Mouse (Mus musculus) liver, postnatal 0 days (tissue): Measurements from ENCODE around the gene 4930562C15Rik. TPM values are rescaled to one million over a fixed set of nuclear protein-coding genes. Genes with fewer than 3 reads are reported as not detected.
A peak's percentile ranks its signal among the peaks of the same experiment; 100 is the strongest.

ENCODE experiments used
- ATAC-seq: fragments of 200-750 bp; cut with Nextera tagmentation; 2 replicates; pipeline ENCODE4 v1.8.0; 2017; ENCODE audit warnings: mild to moderate bottlenecking, moderate library complexity
- DNase-seq: peaks from one replicate; pipeline ENCODE4 v3.0.0-alpha.2; 2016
- H3K27ac ChIP-seq: fragments of 300-500 bp; sonication (generic); 2 replicates; pipeline ENCODE4 v1.5.1; 2014; ENCODE audit warnings: antibody characterized with exemption, moderate library complexity, mild to moderate bottlenecking, low read depth
- H3K27me3 ChIP-seq: fragments of 300-500 bp; sonication (generic); 2 replicates; pipeline ENCODE4 v1.6.1; 2014; ENCODE audit warnings: low read length, control low read depth, mixed read lengths; ENCODE audit not compliant: insufficient read depth
- H3K36me3 ChIP-seq: fragments of 300-500 bp; sonication (generic); replicated peaks from 2 replicates; pipeline ENCODE4 v1.6.1; 2014; ENCODE audit warnings: mild to moderate bottlenecking, control low read depth, low read length, moderate library complexity, mixed read lengths; ENCODE audit not compliant: insufficient read depth
- H3K4me1 ChIP-seq: fragments of 300-500 bp; sonication (generic); 2 replicates; pipeline ENCODE4 v1.6.1; 2014; ENCODE audit warnings: antibody characterized with exemption, mild to moderate bottlenecking, control low read depth; ENCODE audit not compliant: insufficient read depth
- H3K4me2 ChIP-seq: fragments of 300-500 bp; sonication (generic); 2 replicates; pipeline ENCODE4 v1.6.1; 2014; ENCODE audit warnings: low read depth, mild to moderate bottlenecking, low read length, moderate library complexity, mixed read lengths
- H3K4me3 ChIP-seq: fragments of 300-500 bp; sonication (generic); 2 replicates; pipeline ENCODE4 v1.5.1; 2014; ENCODE audit warnings: low read depth, low read length
- H3K9ac ChIP-seq: fragments of 300-500 bp; sonication (generic); replicated peaks from 2 replicates; pipeline ENCODE4 v1.6.1; 2014; ENCODE audit warnings: mild to moderate bottlenecking, moderate library complexity
- H3K9me3 ChIP-seq: fragments of 300-500 bp; sonication (generic); 2 replicates; pipeline ENCODE4 v1.6.1; 2016; ENCODE audit warnings: mild to moderate bottlenecking, control low read depth, low read length, mixed read lengths
- CTCF ChIP-seq: sonication (generic); IDR thresholded peaks from 2 replicates; pipeline ENCODE4 v1.5.1; 2016; ENCODE audit warnings: antibody characterized with exemption, low read depth
- EP300 ChIP-seq: IDR thresholded peaks from 2 replicates; pipeline ENCODE4 v1.6.1; 2016; ENCODE audit warnings: antibody characterized with exemption, low read depth, mild to moderate bottlenecking
- WGBS: fragments of 180-500 bp; shearing (Covaris S2); extraction: QIAGEN DNeasy Blood & Tissue Kit; methylation state at CpG from one replicate; pipeline ENCODE4 v1.1.7; 2014; ENCODE audit not compliant: insufficient replicate concordance; 5-methylcytosine and 5-hydroxymethylcytosine counted together
- polyA plus RNA-seq: library from polyadenylated mRNA; unstranded; fragments of >200 nt; fragmentation: Nextera tagmentation; extraction: Ambion mirVana; gene quantifications from 2 replicates; pipeline ENCODE4 v1.2.1, GENCODE M21; 2015

Gene 4930562C15Rik
- polyA plus RNA-seq, 1 experiment from 2014 or later = not detected

- no peak for DNase-seq
- H3K4me2 ChIP-seq = no peak overlapping the region
- no peak overlapping the region for H3K9ac ChIP-seq
- no peak overlapping the region for H3K4me3 ChIP-seq
- WGBS = 66% methylated on average over 5 of the region's 5 CpGs
- no peak overlapping the region for H3K27ac ChIP-seq
- no peaks in the 10 kb centered on the region for H3K4me1 ChIP-seq
- H3K36me3 ChIP-seq = no peaks in the 10 kb centered on the region
- TF ChIP-seq EP300 = no peak
- TF ChIP-seq CTCF = no peak
- no peak for ATAC-seq
- H3K27me3 ChIP-seq = 0 out of 2 replicates have a peak, but pooled peaks cover 3% of the 10 kb centered on the region
- no peaks in the 10 kb centered on the region for H3K9me3 ChIP-seq
Observed at GRCm38 (mm10) chr16:4850938-4851628, 15.9 kb downstream of the 4930562C15Rik start.

GRCm38 (mm10) chr16:4855046-4855650, 19.9 kb downstream of the 4930562C15Rik start:
- H3K4me2 ChIP-seq = no peak overlapping the region
- H3K27ac ChIP-seq = no peak overlapping the region
- TF ChIP-seq CTCF = no peak
- TF ChIP-seq EP300 = no peak
- 55% methylated on average over 5 of the region's 5 CpGs for WGBS
- no peak for ATAC-seq
- H3K4me1 ChIP-seq = no peaks in the 10 kb centered on the region
- no peaks in the 10 kb centered on the region for H3K36me3 ChIP-seq
- H3K9ac ChIP-seq = no peak overlapping the region
- no peak overlapping the region for H3K4me3 ChIP-seq
- 0 out of 2 replicates have a peak, but pooled peaks cover 3% of the 10 kb centered on the region for H3K27me3 ChIP-seq
- no peaks in the 10 kb centered on the region for H3K9me3 ChIP-seq
- no peak for DNase-seq

GRCm38 (mm10) chr16:4861392-4861791, 26.2 kb downstream of the 4930562C15Rik start:
- Histone ChIP-seq H3K36me3 (no peaks in the 10 kb centered on the region), H3K4me3 (no peak overlapping the region), H3K4me1 (0 out of 2 replicates have a peak, but pooled peaks cover 2% of the 10 kb centered on the region), H3K4me2 (no peak overlapping the region), H3K27me3 (no peaks in the 10 kb centered on the region), H3K9me3 (no peaks in the 10 kb centered on the region), H3K27ac (no peak overlapping the region), H3K9ac (no peak overlapping the region)
- peak; percentile 25; the same call in 1 of the 2 replicates for ATAC-seq
- WGBS = 48% methylated on average over 10 of the region's 10 CpGs
- peak; percentile 50 for TF ChIP-seq CTCF
- no peak for TF ChIP-seq EP300
- DNase-seq = no peak

- Histone ChIP-seq H3K9me3 (no peaks in the 10 kb centered on the region), H3K27ac (no peak overlapping the region), H3K36me3 (no peaks in the 10 kb centered on the region), H3K4me1 (0 out of 2 replicates have a peak, but pooled peaks cover 2% of the 10 kb centered on the region), H3K4me3 (no peak overlapping the region), H3K9ac (no peak overlapping the region), H3K27me3 (no peaks in the 10 kb centered on the region), H3K4me2 (no peak overlapping the region)
- ATAC-seq (peak; percentile 91), DNase-seq (peak; percentile 81)
- WGBS = 29% methylated on average over 9 of the region's 9 CpGs
- TF ChIP-seq EP300 (no peak), CTCF (peak; percentile 93)
Observed at GRCm38 (mm10) chr16:4862863-4863483, 27.8 kb downstream of the 4930562C15Rik start.

GRCm38 (mm10) chr16:4863742-4864141, 28.5 kb downstream of the 4930562C15Rik start:
- TF ChIP-seq EP300 = no peak
- TF ChIP-seq CTCF = no peak
- Histone ChIP-seq H3K4me1 (0 out of 2 replicates have a peak, but pooled peaks cover 2% of the 10 kb centered on the region), H3K9me3 (no peaks in the 10 kb centered on the region), H3K27ac (no peak overlapping the region), H3K4me3 (no peak overlapping the region), H3K27me3 (no peaks in the 10 kb centered on the region), H3K9ac (no peak overlapping the region), H3K36me3 (no peaks in the 10 kb centered on the region), H3K4me2 (no peak overlapping the region)
- no peak for DNase-seq
- no peak for ATAC-seq
- 83% methylated on average over 8 of the region's 8 CpGs for WGBS

- 67% methylated on average over 7 of the region's 7 CpGs for WGBS
- Histone ChIP-seq H3K27ac (no peak overlapping the region), H3K9ac (no peak overlapping the region), H3K9me3 (no peaks in the 10 kb centered on the region), H3K4me1 (0 out of 2 replicates have a peak, but pooled peaks cover 2% of the 10 kb centered on the region), H3K27me3 (no peaks in the 10 kb centered on the region), H3K36me3 (no peaks in the 10 kb centered on the region), H3K4me3 (no peak overlapping the region), H3K4me2 (no peak overlapping the region)
- DNase-seq (no peak), ATAC-seq (no peak)
- TF ChIP-seq CTCF (no peak), EP300 (no peak)
Observed at GRCm38 (mm10) chr16:4866101-4866695, 31.0 kb downstream of the 4930562C15Rik start.
